Mouse (Mus musculus) embryonic fibroblast, embryonic 13.5 days (primary cell): ENCODE measurements at regions not wholly inside any gene's neighbourhood (a gene's known extent, or its start where the extent isn't known, plus 50 kb on each side); places are given as distances from the start of the nearest gene placed in this dataset.

ENCODE experiments used
- CTCF ChIP-seq: IDR thresholded peaks from 2 replicates; pipeline ENCODE4 v1.5.1; 2011; ENCODE audit warnings: mild to moderate bottlenecking, control low read depth, low read length, moderate library complexity, borderline replicate concordance; ENCODE audit not compliant: insufficient read depth
- POLR2A ChIP-seq: IDR thresholded peaks from 2 replicates; pipeline ENCODE4 v1.6.1; 2011; ENCODE audit warnings: low read depth, mild to moderate bottlenecking, control low read depth, low read length, moderate library complexity

DNA sequence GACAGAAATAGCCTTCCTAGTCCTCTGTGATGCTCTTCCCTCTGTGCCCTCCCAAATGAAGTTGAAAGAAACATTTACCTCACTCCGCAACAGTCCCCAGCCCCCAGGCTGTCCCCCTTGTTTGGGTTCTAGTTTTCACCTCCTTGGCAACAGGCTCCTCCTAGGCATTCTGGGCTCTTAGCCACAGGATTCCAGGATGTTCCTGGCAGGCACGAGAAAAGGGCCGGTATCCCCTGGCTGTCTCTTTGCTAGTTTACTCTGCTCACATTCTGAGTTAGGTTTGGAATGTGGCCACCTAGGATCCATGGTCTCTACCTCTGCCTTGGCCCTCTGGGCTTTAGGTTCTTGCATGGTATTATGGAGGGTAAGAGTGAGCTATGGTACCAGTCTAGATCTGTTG lies 159.1 kb upstream of the 1810046K07Rik start:
- TF ChIP-seq POLR2A (no peak), CTCF (no peak)
